Mouse (Mus musculus) liver, embryonic 14.5 days (tissue): ENCODE measurements around the gene Aph1a.

ENCODE experiments used
- CTCF ChIP-seq: IDR thresholded peaks from 2 replicates; pipeline ENCODE4 v1.5.1; 2016; ENCODE audit warnings: antibody characterized with exemption, low read depth, control low read depth
- EP300 ChIP-seq: IDR thresholded peaks from 2 replicates; pipeline ENCODE4 v1.6.1; 2016; ENCODE audit warnings: antibody characterized with exemption, low read depth

DNA sequence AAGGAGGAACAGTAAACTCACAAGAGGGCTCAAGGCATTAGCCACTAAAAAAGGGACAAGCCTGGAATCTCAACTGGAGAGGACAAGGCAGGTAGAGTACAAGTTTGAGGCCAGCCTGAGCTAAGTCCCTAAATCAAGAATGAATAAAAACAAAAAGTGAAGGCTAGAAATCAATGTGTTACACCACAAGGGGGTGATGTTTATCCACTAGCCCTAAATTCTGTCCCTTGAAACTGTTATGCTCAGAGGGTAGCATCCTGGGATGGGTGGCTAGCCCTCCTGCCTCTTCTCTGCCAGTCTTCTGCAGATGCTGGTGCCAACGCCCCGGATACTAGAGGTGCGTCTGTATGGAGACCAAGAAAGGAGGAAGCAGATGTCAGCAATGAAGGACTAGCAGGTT lies 33.4 kb upstream of the Aph1a start:
- TF ChIP-seq CTCF: peak; percentile 46
- TF ChIP-seq EP300: no peak
